Mouse (Mus musculus) MEL-GATA-1-ER (cell line): ENCODE results near the gene Gabbr1.

Source experiments
- DNase-seq: peaks from one replicate; pipeline ENCODE4 v3.0.0-alpha.2; 2012; ENCODE audit warnings: low read depth; ENCODE audit errors: extremely low read depth

The Gabbr1 gene

DNA sequence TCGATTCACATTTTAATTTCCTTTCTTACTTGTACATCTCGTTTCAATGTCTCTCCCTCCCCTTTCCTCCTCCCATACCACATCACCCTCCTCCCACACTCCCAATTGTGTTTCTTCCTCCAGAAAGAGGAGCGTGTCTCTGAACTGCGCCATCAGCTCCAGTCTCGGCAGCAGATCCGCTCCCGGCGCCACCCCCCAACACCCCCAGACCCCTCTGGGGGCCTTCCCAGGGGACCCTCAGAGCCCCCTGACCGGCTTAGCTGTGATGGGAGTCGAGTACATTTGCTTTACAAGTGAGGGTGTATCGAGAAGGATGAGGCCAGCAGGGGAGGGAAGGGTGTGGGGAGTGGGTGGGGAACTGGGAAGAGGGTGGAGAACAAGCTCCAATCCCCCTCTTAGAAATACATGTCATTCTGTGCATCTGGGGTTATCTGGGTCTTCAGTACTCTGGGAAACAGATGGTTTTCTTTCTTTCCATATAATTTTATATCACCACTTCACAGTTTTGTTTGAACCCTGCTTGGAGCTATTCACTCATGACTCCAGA lies 27.0 kb downstream of the Gabbr1 start:
- DNase-seq = no peak

DNA sequence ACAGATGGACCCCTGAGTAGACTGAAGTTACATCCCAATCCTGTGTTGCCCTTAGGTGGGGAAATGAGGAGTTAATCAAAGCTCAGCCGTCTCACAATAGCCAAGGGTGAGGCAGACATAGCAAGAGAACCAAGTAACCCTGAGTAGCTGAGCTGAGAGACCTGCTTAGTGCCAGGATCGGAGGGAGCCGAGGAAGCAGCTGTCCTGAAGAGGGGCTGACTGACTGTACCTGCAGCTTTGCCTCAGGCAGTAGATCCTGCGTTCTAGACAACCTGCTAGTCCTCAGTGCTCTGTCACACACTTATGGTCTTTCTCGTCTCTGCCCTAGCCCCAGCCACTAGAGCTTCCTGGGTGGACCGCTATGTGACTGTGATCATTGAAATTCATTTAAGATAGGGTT lies 29.4 kb downstream of the Gabbr1 start:
- no peak for DNase-seq

DNA sequence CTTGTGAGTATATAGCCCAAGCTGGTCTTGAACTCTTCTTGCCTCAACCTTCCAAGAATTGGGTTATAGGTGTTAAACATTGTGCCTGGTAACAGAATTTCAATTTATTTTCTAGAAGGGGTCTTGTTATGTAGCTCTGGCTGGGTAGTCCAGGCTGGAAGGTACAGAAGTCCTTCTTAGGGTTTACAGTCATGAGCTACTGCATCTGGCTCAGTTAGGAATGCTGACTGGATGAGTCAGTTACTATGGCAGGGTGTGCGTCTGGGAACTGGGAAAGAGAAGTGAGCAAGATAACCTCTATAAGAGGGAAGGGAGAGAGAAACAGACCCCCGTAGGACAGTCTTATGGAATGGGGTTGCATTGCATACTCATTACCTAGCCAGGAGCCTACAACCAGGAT lies 30.0 kb downstream of the Gabbr1 start:
- no peak for DNase-seq

DNA sequence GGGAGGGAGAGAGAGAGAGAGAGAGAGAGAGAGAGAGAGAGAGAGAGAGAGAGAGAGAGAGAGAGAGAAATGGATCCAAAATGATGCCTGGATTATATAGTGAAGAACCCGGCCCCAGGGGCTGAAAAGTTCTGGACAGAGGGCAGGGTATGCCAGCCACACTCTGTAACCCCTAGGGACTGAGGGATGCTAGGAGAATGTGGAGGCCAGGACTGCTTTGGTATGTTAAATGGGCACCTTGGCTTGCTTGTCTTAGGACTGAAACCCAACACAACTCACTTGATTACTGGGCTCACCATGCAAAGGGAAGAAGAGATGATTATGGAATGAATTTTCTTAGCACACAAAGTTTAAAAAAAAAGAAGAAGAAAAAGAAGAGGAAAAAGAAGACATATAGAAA lies 32.4 kb downstream of the Gabbr1 start:
- DNase-seq = no peak

DNA sequence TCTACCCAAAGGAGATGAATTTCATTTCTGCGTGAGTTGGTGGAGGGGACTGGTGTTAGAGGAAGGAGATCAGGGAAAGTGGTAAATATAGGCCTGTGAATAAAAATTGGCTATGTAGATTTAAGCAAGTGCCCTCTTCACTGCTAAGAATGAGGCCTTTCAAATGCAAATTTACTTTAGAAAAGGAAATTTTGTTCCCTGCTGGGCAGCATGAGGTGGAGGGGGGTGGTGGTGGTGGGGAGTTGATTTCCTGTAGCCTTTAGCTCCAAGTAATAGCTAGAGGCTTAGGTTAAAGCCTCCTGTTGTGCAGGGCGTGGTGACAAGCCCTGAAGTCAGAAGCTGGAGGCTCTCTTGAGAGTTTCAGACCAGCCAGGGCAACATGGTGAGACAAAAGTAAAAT lies 33.2 kb downstream of the Gabbr1 start:
- no peak for DNase-seq

DNA sequence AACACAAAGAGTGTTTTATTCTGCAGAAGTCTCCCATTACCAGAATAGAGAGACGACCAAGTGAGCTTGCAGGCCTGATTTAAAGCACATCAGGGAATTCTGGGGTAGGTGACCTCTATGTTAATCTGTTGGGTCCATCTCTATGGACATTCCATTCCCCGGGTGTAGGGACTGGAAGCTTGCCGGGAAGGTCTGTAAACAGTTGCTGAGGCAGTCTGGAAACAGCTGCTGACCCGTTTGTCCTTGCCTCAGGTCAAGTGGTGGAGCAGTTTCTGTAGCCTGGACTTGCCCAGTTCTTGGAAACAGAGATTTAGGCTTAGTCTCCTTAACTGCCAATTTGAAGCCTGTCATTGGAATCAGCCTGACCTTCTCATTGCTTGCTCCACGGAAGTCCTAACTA lies 34.4 kb downstream of the Gabbr1 start:
- DNase-seq = no peak

DNA sequence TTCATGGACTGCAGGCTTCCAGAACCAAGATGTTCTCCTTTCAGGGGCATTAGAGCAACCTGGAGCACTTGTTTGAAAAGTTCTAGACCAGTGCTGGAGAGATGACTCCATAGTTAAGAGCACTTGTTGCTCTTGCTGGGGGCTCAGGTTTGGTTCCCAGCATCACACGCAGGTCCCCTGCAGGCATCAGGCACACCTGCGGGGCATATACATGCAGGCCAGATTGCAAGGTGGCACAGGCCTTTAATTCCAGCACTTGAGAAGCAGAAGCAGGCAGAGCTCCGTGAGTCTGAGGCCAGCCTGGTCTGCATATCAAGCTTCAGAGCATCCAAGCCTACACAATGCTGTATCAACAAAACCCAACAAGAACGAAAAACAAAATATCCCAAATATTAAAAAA lies 35.9 kb downstream of the Gabbr1 start:
- no peak for DNase-seq

DNA sequence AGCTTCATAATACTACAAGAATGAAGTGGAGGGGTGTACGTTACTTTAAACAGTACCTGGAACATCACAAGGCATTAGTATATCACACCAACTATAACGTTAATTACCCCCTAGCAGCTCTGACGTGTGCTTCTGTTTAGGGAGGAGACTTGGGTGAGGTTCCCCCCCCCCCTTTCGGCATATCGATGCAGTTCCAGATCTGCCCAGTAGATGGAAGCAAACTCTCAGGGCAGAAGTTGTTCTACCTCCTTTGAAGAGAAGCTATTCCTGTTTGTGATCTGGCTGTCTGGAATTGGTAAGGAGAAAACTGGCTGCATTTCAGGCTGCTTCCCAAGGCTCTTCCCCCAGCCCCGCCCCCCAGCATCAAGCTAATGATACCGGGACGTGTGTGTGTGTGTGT lies 37.6 kb downstream of the Gabbr1 start:
- peak; percentile 21 for DNase-seq

DNA sequence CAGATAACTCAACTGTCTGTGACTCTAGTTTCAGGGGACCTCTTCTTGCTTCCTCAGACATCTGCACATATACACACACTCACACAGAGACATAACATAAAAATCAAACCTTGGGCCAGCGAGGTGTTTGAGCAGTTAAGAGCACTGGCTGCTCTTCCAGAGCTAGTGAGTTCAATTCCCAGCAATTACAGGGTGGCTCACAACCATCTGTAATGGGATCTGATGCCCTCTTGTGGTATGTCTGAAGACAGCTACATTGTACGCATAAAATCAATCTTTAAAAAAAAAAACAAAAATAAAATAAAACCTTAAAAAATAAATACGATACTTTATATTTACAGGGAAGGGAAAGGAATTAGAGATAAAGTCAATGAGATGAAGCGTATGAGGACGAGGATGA lies 38.9 kb downstream of the Gabbr1 start:
- no peak for DNase-seq

DNA sequence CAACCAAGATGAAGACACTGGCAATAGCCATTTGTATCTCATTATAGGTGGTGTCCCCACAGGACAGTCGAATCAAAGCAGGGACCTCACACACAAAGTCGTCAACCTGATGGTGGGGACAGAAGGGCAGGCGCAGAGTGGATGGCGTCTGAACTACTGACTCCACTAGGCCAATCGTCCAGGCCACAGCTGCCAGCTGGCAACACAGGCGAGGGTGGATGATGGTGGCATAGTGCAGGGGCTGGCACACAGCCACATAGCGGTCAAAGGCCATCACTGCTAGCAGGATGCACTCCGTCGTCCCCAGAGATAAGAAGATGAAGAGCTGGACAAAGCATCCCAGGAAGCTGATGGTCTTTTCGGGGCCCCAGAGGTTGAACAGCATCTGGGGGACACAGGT lies 39.8 kb downstream of the Gabbr1 start:
- DNase-seq = no peak

DNA sequence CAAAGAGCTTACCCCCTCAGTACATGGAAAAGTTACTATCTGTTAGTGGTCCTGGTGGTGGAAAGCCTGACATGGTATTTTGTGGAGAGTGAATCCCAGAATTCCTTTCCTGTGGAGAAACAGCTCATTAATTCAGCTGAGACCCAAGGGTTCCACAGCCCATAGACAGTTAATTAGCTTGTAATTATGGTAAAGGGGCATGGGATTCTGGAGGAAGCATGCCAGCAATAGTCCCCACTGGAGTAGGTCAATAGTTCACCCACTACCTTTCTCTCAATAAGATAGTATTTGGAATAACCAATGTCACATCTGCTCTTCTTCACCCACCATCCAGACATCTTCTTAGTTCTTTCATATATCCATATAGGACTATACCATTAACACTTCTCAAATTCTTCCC lies 42.6 kb downstream of the Gabbr1 start, which contains the start of gene Olfr90:
Olfr90 (minus strand) TSS at position 101 of the 400 bp plus-strand sequence.
- DNase-seq = no peak

DNA sequence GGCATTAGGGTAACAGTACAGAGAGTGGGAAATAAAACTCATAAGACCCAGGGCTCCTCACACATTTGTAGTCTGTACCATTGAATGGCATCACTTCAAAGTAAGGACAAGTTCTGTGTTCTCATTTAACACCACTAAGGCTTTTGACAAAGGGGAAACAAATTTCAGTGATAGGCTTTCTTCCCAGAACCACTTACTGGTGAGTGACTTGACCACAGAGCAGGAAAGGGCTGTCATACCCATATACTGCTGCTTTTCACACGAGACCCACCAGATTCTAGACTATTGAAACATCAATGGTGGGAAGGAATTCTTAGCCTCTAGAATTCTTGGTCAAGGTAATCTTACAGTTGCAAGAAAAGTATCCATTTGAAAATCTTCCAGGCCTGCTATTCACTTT lies 46.4 kb downstream of the Gabbr1 start:
- no peak for DNase-seq

DNA sequence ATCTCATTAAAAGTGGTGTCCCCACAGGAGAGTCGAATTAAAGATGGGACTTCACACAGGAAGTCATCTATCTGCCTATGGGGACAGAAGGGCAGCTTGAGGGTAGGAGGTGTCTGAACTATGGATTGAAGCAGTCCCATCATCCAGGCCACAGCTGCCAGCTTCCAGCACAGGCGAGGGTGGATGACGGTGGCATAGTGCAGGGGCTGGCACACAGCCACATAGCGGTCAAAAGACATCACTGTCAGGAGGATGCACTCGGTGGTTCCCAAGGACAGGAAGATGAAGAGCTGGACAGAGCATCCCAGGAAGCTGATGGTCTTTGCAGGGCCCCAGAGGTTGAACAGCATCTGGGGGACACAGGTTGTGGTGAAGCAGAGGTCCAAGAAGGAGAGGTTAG lies 47.5 kb downstream of the Gabbr1 start:
- no peak for DNase-seq

DNA sequence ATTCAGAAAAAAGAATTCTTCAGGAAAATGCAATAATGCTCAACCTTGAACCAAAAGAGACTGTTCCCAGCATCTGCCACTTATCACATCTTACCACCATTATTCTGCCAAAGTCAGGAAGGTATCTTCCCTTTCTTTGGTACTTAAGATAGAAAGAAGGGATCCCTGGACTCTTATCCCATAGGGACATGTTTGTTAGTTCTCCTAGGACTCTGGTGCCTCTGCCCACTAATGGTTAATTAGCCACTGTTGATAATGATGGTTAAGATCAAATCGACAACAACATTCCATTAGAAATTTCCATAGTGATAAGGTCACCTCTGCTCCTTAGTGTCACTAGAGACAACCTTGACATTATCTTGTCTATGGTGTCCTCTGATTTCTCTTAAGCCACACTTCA lies 52.4 kb downstream of the Gabbr1 start, which contains the start of gene Olfr91:
Olfr91 (minus strand) TSS at position 101 of the 400 bp plus-strand sequence.
- no peak for DNase-seq

DNA sequence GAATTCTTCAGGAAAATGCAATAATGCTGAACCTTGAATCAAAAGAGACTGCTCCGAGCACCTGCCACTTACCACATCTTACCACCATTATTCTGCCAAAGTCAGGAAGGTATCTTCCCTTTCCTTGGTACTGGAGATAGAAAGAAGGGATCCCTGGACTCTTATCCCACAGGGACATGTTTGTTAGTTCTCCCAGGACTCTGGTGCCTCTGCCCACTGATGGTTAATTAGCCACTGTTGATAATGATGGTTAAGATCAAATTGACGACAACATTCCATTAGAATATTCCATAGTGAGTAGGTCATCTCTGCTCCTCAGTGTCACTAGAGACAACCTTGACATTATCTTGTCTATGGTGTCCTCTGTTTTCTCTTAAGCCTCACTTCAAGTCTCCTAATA lies 74.2 kb downstream of the Gabbr1 start, which contains the start of gene Olfr92:
Olfr92 (minus strand) TSS at position 101 of the 400 bp plus-strand sequence.
- no peak for DNase-seq
